Mouse (Mus musculus) CD4-positive naive resting alpha-beta T cell, adult 57 days (primary cell): ENCODE data around the gene Rad54l2. TPM values are rescaled to one million over a fixed set of nuclear protein-coding genes. Genes with fewer than 3 reads are reported as not detected.

Experiments used
- total RNA-seq: library from RNA; stranded (reverse); gene quantifications from one replicate; pipeline ENCODE4 v1.2.4, GENCODE M21; 2023

Gene Rad54l2
- total RNA-seq: 34.2 TPM

GRCm38 (mm10) chr9:106788812-106789321 lies at the start of gene Rad54l2:
Gene Rad54l2, minus strand, starts transcription at chr9:106789194.

GRCm38 (mm10) chr9:106821618-106822380 lies 32.8 kb upstream of the Rad54l2 start, which contains the start of gene Dcaf1:
Gene Dcaf1, plus strand, starts transcription at chr9:106821874.

DNA sequence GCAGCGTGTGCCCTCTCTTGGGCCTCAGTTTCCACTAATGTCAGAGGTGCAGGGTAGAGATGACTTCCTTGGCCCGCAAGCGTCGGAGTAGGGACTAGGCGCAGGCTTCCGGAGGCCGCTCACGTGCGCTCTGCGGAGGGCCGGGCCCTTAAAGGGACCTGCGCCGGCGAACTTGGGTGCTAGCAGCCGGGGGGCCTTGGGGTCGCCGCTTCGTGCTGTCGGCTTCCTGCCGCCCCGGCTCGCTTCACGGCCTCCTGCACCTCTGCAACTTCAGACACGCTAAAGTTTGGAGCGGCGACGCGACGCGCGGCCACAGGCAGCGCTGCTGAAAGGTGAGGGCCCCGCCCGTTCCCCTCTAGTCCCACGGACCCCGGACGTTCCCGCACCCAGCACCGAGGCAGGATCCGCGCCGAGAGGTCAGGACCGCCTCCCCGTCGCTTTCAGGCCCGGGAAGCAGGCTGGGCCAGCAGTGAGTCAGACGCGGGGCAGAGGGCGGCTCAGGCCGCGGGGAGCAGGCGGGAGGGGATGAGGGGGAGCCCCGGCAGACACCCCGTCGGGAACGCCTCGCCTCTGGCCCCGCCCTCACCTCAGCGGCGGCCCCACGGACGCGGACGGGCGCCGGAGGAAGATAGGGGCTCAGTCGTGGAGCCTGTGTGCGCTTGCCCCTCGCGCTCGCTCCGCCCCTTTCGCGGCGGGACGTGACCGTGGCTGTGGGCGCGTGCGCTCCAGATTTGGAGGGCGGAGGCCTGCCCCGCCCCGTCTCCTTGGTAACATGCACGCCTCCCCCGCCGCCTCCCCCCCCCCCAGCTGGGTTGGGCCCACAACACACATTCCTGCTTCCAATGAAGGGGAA lies 103.5 kb downstream of the Rad54l2 start, which contains the start of gene Tex264:
Tex264 (minus strand) TSS at position 679 of the 853 bp plus-strand sequence.

GRCm38 (mm10) chr9:106655884-106656720 lies 132.9 kb downstream of the Rad54l2 start, which contains the start of gene Grm2:
Gene Grm2, minus strand, starts transcription at chr9:106656082.

Other genes with a start within 250 kb of the Rad54l2 start
- not detected for gene Iqcf3, start 227.6 kb downstream of the Rad54l2 start, total RNA-seq
- not detected for gene Iqcf4, start 218.2 kb downstream of the Rad54l2 start, total RNA-seq
- gene Iqcf6, start 162.6 kb downstream of the Rad54l2 start, total RNA-seq: not detected
- 0.53 TPM for gene Grm2, start 133.1 kb downstream of the Rad54l2 start, total RNA-seq
- 73.4 TPM for gene Tex264, start 103.3 kb downstream of the Rad54l2 start, total RNA-seq
- 45.8 TPM for gene Dcaf1, start 32.7 kb upstream of the Rad54l2 start, total RNA-seq
- 47.8 TPM for gene Rbm15b, start 98.2 kb upstream of the Rad54l2 start, total RNA-seq
- gene Manf, start 102.8 kb upstream of the Rad54l2 start, total RNA-seq: 114 TPM